Mouse (Mus musculus) lung, adult 2 months (tissue): Measurements from ENCODE around the gene Dock10. TPM values are rescaled to one million over a fixed set of nuclear protein-coding genes. Genes with fewer than 3 reads are reported as not detected.

Experiments used
- DNase-seq: peaks from one replicate; pipeline ENCODE4 v3.0.0; 2022
- H3K4me1 ChIP-seq: fragments of 200-500 bp; 2 replicates; pipeline ENCODE4 v1.6.1; 2011; ENCODE audit warnings: low read length; ENCODE audit not compliant: control insufficient read depth, insufficient read depth
- H3K4me3 ChIP-seq: fragments of 200-500 bp; replicated peaks from 2 replicates; pipeline ENCODE3; 2011; ENCODE audit warnings: low read depth, mild to moderate bottlenecking, control low read depth, low read length; ENCODE audit errors: extremely low read depth
- CTCF ChIP-seq: fragments of 200-500 bp; IDR thresholded peaks from 2 replicates; pipeline ENCODE4 v1.5.1; 2011; ENCODE audit warnings: mild to moderate bottlenecking, low read length, control low read depth; ENCODE audit not compliant: insufficient read depth
- POLR2A ChIP-seq: fragments of 200-500 bp; IDR thresholded peaks from 2 replicates; pipeline ENCODE4 v1.6.1; 2011; ENCODE audit warnings: low read depth, mild to moderate bottlenecking, control low read depth, low read length, borderline replicate concordance; ENCODE audit errors: extremely low read depth
- WGBS: fragments of 180-500 bp; shearing (Covaris S2); methylation state at CpG from one replicate; pipeline ENCODE4 v1.1.7; 2018; 5-methylcytosine and 5-hydroxymethylcytosine counted together
- polyA plus RNA-seq: library from polyadenylated mRNA; depleted of rRNA; stranded (reverse); fragments of >200 nt; gene quantifications from 2 replicates; pipeline ENCODE4 v1.2.3, GENCODE M21; 2012

Gene Dock10
- polyA plus RNA-seq, 1 experiment: 13.6 TPM

DNA sequence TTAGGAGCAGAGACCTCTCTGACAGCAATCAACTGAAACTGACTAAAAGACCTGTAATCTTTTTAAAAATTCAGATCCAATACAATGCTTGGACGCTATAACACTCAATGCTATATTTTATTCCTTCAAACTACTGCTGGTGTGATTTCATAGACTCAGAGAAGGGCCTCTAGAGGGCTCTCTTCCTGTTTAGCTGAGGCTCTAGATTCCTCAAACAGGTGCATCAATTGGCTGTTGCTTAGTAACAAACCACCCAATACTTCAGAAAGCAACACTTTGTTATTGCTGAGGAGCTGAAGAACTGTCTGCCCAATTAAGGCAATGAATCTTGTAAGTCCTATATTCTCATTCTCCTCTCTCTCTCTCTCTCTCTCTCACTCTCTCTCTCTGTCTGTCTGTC, 30.1 kb downstream of the Dock10 start:
- no peak for DNase-seq
- WGBS: 51% methylated on average over 1 of the region's 1 CpGs

DNA sequence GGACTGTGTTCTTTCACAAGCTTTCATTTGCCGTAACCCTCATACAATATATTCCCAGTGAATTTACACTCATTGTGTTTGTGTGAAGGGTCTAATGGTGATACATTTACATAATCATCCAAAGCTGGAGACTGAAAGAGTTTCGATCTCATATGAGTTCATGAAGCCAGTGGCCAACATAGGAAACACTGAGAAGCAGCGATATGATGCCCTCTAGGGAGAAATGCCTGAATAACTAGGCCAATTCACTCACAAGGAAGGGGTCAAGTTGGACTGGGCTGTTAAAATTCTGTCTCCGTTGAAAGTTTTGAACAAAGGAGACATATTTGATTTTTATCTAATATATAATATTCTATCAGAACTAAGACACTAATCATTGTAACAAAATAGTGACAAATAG, 30.9 kb downstream of the Dock10 start:
- TF ChIP-seq POLR2A (no peak), CTCF (no peak)
- 72% methylated on average over 4 of the region's 4 CpGs for WGBS
- H3K4me1 ChIP-seq: no peaks in the 10 kb centered on the region; the same call in 1 of the 2 replicates
- DNase-seq: no peak
- no peak overlapping the region for H3K4me3 ChIP-seq

More for the DNA sequence above, 30.1 kb downstream of the Dock10 start:
- H3K4me3 ChIP-seq: no peak overlapping the region
- TF ChIP-seq POLR2A: no peak
- TF ChIP-seq CTCF: no peak
- no peaks in the 10 kb centered on the region; the same call in 1 of the 2 replicates for H3K4me1 ChIP-seq

DNA sequence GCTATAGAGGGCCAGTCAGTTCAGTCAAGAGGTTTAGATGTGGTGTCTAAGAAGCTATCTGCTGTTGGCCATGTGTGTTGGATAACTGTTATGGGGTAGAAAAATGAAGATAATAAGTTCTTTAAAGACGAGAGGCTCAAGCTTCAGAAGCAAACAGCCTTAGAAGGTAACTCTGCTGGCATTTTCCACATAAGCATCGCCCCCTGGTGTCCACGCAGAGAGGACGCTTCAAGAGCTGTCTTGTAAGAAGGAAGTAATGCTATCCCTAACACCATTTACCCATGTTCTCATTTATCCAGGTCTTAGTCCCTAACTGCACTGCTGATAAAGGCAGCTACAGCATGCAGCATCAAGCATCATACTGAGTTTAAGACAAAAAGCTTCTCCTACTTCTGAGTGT, 35.7 kb downstream of the Dock10 start:
- H3K4me1 ChIP-seq: peaks cover 3% of the 10 kb centered on the region; the same call in 1 of the 2 replicates
- whole genome bisulfite sequencing: 14% methylated on average over 4 of the region's 4 CpGs
- DNase-seq: peak; percentile 19
- H3K4me3 ChIP-seq: no peak overlapping the region
- TF ChIP-seq POLR2A: no peak
- peak; percentile 68 for TF ChIP-seq CTCF

DNA sequence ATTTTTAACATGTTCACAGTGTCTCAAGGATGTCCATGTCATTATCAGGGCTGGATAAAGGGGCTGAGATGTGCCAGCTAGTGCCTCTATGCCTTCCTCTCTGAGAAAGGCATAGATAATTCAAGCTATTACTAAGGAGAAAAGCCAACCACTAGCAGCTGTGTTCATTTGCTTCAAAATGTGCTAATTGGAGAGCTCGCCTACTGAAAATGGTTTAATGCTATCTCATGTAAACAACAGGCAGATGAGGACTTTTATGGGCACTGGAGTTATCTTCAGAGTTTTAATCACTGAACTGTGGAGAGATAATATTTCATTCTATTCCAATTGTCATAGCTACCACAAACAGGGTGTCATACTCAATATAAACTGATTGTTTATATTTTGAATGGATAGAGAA, 36.3 kb downstream of the Dock10 start:
- 71% methylated on average over 1 of the region's 1 CpGs for WGBS
- no peak for DNase-seq
- H3K4me3 ChIP-seq: no peak overlapping the region
- H3K4me1 ChIP-seq: peaks cover 3% of the 10 kb centered on the region; the same call in 1 of the 2 replicates
- TF ChIP-seq CTCF (no peak), POLR2A (no peak)

DNA sequence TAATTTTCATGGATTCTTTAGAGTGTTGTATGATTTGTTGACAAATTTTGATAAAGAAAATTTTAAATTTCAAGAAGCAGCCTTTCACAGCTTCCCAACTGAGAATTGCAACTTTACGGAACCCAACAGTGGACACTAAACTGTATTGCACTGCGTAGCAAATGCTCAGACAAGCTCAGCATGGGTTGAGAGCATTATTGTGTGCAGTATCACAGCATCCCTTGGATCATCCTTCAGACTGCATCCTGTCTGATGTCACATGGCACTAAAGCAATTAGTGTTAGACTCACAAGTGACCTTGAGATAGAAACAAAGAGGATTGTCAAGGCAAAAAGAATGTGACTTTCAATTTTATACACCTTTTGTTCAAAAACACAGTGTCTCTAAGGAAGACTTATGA, 37.1 kb downstream of the Dock10 start:
- 95% methylated on average over 2 of the region's 2 CpGs for WGBS
- TF ChIP-seq POLR2A (no peak), CTCF (no peak)
- Histone ChIP-seq H3K4me3 (no peak overlapping the region), H3K4me1 (peaks cover 3% of the 10 kb centered on the region; the same call in 1 of the 2 replicates)
- DNase-seq: no peak

DNA sequence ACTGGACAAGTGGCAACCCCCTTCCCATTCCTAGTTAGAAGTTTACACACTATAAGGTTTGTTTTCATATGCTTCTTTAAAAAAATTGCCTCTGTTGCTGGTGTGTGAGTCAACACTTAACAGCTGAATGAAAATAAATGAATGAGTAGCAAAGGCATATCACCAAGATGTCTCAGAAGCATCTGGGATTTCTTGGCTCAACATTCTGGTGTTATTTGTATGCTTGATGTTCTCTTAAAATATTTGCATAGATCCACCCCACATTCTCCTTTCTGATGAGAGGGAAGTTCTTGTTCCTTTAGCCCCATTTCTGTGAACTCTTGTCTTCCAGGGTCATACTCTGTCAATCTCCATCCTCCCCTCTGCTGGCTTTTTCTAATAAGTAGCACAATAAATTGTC, 38.2 kb downstream of the Dock10 start:
- DNase-seq: no peak
- TF ChIP-seq POLR2A: no peak
- TF ChIP-seq CTCF: no peak
- H3K4me3 ChIP-seq: no peak overlapping the region
- H3K4me1 ChIP-seq: peaks cover 3% of the 10 kb centered on the region; the same call in 1 of the 2 replicates

DNA sequence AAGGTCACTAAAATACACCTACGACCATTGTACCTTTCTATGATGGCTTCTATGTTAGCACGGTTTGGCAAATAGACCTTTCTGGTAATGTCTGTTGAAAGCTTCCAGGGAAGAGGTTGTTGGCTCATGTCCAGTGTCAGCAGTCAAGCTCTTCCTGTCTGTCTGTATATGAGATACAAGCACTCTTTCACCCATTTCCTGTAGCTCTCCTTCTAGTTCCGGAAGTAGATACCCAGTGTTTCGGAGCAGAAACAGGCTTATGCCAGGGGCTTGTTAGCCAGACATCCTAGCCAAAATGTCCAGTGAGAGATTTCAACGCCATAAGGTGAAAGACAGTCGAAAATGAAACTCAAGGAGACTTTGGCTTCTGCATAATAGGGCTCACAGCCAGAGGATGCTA, 38.9 kb downstream of the Dock10 start:
- Histone ChIP-seq H3K4me1 (peaks cover 3% of the 10 kb centered on the region; the same call in 1 of the 2 replicates), H3K4me3 (no peak overlapping the region)
- TF ChIP-seq CTCF (no peak), POLR2A (no peak)
- WGBS: 49% methylated on average over 6 of the region's 6 CpGs
- no peak for DNase-seq

DNA sequence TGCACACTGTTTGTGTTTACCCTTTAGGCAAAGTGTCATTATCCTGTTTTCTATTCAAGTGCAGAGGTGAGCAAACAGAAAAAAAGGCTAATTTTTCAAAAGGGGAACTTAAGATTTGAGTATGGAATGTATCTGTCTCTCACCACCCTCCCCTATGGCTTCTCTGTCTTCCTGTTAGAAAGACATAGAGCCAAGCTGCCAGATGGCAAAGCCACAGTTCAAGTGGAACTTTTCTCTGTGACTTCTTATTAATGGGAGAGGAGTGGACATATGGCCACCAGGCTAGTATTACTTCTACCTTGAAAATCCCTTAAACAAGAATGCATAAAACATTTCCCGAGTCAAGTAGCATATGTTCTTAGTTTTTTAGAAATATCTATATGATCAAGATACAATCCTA, 39.7 kb downstream of the Dock10 start:
- no peak for DNase-seq
- TF ChIP-seq CTCF (no peak), POLR2A (no peak)
- 88% methylated on average over 1 of the region's 1 CpGs for WGBS
- Histone ChIP-seq H3K4me1 (peaks cover 3% of the 10 kb centered on the region; the same call in 1 of the 2 replicates), H3K4me3 (no peak overlapping the region)

DNA sequence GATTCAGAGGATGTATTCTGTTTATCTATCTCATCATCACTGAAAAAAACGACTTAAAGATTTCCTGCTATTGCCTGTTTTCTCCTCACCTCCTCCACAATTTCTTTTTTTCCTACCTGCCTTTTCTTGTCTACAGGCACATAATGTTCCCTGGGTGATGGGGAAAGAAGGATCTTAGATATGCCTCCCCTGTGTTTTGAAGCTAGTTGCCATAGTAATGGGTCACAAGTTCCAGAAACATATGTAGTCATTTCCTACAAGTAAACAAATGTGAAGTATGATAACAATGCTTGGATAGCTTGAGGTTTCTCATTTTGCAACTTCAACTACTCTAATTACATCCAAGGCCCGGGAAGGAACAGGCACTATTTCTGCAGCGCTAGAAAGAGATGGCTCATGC, 42.4 kb downstream of the Dock10 start:
- WGBS: 47% methylated on average over 3 of the region's 3 CpGs
- DNase-seq: no peak
- peaks cover 3% of the 10 kb centered on the region; the same call in 1 of the 2 replicates for H3K4me1 ChIP-seq
- no peak overlapping the region for H3K4me3 ChIP-seq
- TF ChIP-seq CTCF (no peak), POLR2A (no peak)

DNA sequence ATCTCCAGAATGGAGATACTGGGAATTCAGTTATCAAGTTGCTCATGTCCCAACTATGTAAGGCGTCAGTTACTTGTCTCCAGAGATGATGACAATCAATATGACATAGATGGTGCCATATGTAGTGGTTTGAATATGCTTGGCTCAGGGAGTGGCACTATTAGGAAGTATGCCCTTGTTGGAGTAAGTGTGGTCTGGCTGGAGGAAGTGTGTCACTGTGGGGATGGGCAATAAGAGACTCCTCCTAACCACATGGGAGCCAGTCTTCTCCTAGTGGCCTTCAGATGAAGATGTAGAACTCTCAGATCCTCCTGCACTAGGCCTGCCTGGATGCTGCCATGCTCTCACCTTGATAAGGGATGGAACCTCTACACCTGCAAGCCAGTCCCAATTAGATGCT, 44.4 kb downstream of the Dock10 start:
- Histone ChIP-seq H3K4me1 (no peaks in the 10 kb centered on the region), H3K4me3 (no peak overlapping the region)
- DNase-seq: no peak
- WGBS: 88% methylated on average over 1 of the region's 1 CpGs
- TF ChIP-seq CTCF (no peak), POLR2A (no peak)

DNA sequence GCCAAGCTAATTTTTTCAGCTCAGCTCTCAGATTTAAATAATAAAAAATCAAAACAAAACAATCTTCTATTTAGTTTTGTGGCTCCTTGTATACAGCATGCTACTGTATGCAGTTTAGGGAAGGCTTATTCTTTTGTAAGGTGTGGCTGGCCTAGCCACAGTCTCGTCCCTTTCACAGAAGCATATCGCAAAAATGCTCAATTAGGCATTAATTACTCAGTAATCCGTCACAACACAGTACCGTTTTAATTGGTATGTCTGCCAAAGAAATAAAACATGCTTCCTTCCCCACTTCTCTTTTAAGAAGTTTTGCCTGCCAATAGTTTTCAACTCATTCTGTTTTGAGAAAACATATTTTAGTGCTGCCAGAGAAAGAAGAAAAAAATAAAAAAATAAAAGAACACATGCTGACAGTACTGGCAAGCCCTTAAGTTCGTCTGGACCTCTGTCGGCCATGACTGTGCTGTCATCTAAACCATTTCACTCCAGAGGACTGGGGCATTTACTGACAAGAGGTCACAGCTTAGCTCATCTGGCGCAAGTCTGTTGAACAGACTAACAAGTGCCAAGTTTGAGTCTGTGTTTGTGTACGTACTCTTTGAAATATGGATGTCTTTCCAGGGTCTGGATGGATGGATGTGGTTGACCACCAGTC, 47.6 kb downstream of the Dock10 start:
- no peak for DNase-seq
- 53% methylated on average over 8 of the region's 8 CpGs for WGBS
- TF ChIP-seq POLR2A (no peak), CTCF (no peak)
- H3K4me1 ChIP-seq: no peaks in the 10 kb centered on the region
- no peak overlapping the region for H3K4me3 ChIP-seq
